Mouse (Mus musculus): ENCODE results near the gene Cldnd1. TPM values are rescaled to one million over a fixed set of nuclear protein-coding genes. Genes with fewer than 3 reads are reported as not detected.

The Cldnd1 gene
- 10 to 100 TPM; 48.7 to 51.0 TPM for total RNA-seq (2021)
- long read RNA-seq, experiment 1, transcript Cldnd1-201 (5 exons, 2,147 nt), result major isoform, 54 of 63 reads
- long read RNA-seq, experiment 1, partial matches to known transcripts, result 0 of 63 reads
- long read RNA-seq, experiment 1, other reads (novel, unspliced or antisense), result 7 of 63 reads
- long read RNA-seq, experiment 2, transcript Cldnd1-201 (5 exons, 2,147 nt), result major isoform, 29 of 39 reads
- long read RNA-seq, experiment 2, partial matches to known transcripts, result 5 of 39 reads
- long read RNA-seq, experiment 2, other reads (novel, unspliced or antisense), result 4 of 39 reads

DNA sequence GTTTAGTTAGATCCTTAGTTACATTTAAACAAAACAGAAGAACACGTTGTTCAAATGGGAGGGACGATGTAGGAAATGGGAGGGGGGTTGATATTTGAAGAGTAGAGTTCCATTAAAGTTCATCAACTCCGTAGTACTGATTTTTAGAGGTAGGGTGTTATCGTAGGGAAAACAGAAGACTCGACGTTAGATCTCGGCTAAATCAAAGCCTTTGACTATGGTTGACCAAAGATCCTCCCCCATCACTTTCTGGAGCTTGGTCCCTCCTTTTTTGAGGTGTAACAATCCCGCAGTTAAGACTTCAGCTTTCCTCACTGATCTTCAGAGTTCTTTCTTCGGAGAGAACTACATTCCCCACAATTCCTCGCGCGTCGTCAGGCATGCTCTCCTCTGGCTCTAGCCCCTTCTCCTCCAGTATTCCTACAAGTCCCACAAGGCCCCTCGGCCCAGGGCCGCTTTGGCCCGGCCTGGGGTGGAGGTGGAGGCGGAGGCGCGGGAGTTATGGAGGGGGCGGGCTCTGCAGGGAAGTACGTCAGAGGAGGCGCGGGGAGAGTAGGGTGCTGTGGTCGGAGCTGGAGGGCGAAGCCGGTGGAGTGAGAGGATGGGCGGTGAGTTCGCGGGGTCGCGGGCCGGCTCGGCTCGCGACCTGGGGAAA lies at the start of gene Cldnd1:
Gene Cldnd1, plus strand, starts transcription at position 434 of the 655 bp plus-strand sequence.
- peak; percentile 94 to 98 for DNase-seq

DNA sequence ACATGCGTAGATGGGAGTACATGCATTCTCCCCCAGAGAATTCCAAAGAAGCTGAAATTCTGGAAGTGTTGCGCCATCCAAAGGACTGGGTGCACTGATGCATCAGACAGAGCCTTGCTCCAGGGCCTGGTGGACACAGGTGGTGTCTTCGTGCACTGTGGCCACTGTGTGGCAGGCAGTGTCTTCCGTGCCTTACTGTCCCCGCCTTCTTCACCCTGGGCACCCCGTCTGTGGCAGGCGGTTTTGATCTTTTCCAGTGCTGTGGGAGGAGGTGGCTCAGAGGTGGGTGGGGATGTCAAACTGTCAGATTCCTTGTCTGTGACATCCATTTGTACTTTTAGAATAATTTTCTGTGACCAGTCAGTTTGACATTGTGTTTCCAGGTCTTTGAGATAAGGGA lies 49.0 kb upstream of the Cldnd1 start:
- no peak for DNase-seq

DNA sequence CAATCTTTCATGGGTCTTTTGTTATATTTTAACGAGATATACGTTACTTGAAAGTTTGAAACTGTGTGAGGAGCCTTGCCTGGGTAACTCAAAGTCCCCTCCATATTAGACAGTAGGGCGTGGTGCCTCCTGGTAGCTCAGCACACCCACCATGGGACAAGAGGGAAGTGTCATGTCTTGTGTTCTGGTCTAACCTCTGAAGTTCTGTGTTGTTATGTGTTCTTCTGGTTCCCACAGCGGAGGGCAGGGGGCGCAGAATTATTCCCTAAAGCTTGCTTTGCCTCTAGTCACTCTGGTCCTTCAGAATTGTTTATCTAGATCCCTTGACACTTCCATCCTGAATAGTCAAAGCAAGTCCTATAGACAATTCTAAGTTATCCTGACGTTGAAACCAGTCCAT lies 45.7 kb upstream of the Cldnd1 start:
- DNase-seq, result no peak

DNA sequence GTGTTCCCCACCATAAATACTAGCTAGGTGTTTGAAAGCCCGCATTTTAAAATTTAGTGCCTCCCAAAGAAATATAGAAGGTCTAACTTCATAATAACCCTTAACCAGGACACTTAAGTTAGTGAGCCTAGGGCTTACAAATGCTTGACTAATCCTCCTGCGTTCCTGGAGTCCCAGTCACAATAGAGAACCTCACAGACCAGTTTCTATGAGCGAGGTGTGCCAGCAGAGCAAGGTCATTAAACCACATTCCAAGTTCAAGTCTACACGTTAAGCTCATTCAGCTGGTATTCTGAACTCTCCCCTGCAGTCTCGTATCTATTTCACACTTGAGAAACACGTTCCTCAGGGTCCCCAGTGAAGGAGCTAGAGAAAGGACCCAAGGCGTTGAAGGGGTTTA lies 44.8 kb upstream of the Cldnd1 start:
- DNase-seq, result no peak

DNA sequence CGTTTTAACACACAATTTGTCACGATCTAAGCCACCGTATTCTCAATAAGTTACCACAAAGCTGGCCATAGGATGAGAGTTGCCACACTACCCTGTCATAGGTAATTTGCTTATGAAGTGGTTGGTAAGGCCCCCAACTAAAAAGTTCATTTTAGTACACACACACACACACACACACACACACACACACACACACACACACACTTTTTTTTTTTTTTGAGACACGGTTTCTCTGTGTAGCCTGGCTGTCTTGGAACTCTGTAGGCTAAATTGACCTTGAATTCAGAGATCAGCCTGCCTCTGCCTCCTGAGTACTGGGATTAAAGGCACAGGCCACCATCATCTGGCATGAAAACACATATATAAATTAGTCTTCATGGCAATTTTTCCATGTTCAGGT lies 43.8 kb upstream of the Cldnd1 start:
- no peak for DNase-seq

DNA sequence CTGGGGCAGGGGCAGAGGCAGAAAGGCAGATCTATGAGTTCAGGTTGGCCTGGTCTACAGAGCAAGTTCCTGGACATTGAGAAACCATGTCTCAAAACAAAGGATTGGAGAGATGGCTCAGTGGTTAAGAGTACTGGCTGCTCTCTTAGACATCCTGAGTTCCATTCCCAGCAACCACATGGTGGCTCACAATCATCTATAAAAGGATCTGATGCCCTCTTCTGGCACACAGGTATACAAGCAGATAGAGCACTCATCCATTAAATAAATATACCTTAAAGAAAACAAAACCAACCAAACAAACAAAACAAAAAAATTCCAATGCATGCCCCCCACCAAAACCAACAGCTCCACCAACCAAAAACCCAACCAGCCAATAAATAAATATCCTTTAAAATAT lies 43.2 kb upstream of the Cldnd1 start:
- no peak for DNase-seq

DNA sequence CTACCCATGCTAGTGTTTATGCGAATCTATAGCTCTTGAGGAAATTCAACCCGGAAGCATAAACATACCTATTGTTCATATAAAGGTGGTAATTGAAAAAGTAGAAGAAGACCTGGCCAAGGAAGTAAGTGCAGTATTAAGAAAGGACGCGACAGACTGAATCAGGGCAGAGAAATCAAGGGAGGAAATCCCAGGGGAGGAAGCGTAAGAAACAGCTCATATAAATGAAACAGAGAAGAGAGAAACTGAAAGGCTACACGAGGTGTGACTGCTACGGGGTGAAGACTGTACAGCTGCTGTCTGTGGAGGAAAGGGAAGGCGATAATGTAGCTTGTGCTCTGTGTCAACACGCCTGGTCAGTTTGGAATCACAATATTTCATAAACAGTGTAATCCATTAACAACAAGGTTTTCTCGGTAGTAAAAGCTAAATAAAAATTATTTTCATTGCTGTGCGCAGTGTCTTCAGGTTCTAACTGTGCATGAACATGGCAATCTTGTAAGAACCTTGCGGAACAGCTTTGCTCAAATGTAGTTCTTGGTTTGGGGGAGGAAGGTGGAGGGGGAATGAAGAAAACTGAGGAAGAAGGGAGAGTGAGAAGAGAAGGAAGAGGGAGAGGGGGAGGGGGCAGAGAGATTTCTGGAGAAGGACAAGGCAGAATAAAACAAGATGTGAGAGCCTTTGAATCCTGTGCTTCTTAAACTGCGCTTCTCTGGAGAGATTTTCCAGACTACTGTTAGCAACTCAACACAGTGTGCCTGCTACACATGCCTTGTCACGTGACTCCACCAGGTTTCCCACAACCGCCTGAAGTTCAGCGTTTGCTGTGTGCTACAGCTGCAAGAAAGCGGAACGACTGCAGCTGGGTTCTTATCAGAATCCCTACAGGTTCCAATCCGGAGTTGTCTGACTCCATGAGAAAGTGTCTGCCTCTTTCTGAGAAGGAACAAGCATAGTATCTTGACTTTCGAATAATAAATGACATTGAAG lies 41.9 kb upstream of the Cldnd1 start:
- peak; percentile 40 to 47 for DNase-seq

DNA sequence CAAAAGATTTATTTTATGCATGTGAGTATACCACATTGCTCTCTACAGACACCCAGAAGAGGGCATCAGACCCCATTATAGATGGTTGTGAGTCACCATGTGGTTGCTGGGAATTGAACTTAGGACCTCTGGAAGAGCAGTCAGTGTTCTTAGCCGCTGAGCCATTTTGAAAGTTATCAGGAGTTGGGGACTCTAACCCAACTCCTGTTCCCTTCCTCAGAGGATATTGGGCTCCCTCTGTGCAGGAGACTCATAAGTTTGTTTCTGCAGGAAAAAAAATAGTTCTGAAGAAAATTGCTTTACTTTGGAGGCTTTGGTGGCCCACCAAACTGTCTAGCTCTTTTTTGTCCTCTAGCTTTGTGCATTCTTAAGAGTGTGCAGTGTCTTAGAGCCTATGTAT lies 39.2 kb upstream of the Cldnd1 start:
- no peak for DNase-seq

DNA sequence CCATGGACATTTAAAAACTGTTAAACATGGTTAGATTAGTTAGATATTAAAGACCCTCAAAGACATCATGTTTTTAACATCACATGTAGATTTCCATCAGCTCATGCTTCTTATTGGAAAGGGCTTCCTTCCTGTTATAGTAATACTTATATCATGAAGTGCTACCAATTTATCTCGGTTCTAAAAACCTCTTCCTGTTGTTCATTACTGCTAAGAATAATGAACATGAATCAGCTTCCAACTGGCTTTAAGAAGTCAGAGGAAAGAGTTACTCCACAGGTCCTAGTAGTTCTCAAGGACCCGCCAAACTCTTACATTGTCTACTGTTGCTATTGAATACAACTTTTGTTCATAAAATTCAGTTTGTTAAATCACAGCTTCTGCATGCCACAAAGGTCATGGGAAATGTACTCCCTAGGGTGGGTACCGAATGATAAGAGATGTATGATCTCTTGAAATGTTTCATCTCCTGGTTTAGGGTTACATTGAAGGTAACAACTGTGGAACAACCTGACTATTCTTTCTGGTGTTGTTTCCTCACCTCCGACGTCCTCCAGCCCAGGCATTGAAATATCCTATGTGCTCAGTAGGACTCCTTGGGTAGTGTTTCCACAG lies 38.0 kb upstream of the Cldnd1 start:
- DNase-seq, result no peak

DNA sequence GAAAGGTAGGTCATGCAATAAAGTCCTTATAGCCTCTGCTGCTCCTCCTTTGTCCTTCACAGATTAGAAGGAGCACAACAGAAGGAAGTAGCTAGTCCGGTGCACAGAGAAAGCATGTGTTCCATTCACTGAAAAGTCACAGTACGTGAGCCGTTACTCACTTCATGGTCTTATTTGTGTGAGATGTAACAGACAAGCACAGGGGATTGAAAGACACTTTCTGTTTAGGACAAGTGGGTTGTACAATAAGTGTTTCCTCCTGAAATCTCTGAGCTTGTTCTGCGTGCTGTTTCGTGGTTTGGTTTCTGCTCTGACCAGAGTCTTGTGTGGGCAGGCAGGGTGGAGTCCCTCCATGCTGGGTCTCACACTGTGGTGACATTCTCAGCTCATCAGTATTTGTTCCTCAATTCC lies 37.4 kb upstream of the Cldnd1 start:
- DNase-seq, result no peak

DNA sequence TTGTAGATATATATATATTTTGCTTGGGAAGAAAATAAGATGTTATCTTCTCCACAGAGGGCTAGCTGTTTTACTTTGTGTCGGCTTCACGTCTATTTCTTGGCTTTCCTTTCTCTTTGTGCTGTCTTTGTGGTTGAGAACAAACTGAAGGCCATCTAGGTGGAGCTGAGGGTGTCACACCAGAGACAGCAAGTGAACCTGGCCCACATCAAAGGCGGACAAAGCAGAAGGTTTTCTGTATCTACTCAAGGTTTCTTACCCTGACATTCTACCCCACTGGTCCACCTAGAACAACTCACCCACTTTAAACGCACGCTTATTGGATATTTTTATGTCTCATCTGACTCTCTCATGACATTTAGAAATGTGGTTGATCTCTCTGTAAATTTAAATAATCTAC lies 33.6 kb upstream of the Cldnd1 start:
- no peak for DNase-seq

DNA sequence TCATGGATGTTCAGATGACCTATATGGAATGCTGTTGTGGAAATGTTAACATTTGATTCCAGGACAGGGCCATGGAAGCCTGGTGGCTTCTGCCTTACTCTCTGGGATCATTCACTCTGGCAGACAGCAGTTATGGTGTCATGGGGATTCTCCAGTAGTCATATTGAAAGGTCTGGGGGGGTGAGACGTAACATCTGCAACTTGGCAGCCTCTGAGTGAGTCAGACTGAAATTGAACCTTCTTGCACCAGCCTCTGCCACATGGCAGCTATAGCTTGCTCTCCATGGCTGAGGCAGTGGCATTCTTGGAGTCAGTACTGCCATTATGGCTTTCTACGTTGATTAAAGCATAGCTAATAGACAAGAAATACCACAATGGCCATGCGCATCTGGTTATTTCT lies 30.9 kb upstream of the Cldnd1 start:
- DNase-seq, result no peak

DNA sequence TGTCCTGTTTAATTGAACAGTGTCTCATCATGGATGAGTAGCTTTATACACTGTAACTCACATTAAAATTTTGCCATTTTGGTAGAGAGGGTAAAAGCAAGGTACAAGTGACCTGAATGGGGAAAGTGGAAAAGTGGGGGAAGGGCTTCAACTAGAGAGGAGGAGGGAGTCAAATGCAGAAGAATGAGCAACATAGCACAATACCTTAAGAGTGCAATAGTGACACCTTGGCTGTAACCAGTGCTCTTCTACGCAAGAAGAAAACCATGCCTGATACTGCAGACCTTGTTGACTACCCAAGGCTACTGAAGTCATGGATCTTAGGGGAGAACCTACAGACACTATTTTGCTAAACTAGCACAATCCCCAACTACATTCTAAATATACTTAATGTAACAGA lies 30.4 kb upstream of the Cldnd1 start:
- DNase-seq, result no peak

DNA sequence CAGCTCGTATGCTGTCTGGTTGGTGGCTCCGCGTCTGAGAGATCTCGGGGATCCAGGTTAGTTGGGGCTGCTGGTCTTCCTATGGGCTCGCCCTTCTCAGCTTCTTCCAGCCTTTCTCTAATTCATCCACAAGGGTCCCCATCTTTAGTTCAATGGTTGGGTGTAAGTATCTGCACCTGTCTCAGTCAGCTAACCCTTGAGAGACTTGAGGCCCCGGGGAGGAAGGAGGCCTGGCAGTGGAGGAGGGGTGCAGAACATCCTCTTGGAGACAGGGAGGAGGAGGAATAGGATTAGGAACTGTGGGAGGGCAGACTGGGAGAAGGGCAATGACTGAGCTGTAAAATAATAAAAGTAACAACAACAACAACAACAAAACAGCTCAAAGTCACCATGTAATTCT lies 27.5 kb upstream of the Cldnd1 start:
- no peak for DNase-seq

DNA sequence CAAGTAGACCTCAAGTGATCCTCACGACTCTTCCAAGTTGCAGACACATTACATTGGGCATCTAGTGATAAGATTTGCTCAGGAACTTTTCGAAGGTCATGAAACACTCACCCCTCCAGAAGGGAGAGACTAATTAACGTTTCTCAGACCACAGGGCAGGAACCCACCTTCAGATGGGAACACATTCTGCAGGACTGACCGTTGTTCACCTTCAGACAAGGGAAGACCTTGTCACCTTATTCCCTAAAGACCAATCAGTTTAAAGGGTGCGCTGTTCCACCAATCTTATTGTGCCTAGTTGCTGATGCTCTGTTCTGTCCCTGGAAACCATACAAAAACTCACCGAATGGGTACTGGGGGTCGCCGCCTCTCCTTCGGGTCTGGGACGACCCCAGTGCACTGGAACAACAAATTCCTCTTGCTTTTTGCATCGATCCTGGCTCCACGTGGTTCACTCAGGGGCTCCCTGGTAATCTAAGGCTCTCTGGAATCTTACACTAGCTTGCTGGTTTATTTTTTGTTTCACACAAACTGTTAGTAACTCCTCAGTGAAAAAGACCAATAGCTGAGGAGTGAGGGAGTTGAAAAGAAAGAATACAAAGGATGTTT lies 26.8 kb upstream of the Cldnd1 start:
- no peak for DNase-seq

DNA sequence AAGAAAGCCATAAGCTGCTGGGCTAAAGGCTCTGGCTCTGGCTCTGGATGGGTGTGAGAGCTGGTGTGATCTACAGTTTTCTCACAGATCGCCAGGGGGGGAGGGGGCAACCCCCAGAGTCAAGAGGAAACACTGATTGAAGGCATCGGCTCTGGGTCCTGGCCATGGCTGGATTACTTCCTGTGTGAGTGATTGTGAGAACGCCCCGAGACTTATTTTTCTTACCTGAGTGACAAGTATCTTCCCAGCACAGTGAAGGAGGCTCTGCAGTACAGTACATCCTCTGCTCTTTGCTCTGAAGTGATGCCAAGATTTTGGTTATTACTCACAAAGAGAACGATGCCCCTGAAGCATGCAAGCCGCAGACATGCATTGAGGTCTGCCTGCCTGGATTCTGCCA lies 25.9 kb upstream of the Cldnd1 start:
- DNase-seq, result no peak

DNA sequence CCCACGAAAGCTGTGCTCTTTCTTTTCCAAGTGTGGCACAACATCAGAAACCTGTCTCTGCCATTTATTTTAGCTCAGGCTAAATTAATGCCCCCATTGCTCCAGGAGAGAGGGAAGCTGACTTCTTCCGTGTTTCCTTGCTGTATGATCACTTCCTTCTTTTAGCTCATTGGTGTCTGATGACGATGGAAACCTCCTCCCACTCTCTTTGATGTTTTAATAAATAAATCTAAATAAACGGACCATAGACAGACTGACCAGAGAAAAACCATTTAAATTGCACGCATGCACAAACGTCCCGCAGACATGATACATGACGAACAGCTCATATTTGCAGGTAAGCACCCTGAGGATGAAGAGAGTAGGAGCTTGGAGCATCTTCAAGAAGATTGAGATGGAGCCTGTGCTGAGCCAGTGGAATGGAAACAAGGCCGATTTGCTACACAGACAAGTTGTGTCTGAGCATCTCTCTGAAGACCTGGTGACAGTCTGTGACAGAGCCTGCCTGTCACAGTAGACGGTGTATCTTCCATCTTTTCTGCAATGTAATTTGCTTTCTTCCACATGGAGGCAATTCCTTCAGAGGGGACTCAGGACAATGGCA lies 25.3 kb upstream of the Cldnd1 start:
- no peak for DNase-seq

DNA sequence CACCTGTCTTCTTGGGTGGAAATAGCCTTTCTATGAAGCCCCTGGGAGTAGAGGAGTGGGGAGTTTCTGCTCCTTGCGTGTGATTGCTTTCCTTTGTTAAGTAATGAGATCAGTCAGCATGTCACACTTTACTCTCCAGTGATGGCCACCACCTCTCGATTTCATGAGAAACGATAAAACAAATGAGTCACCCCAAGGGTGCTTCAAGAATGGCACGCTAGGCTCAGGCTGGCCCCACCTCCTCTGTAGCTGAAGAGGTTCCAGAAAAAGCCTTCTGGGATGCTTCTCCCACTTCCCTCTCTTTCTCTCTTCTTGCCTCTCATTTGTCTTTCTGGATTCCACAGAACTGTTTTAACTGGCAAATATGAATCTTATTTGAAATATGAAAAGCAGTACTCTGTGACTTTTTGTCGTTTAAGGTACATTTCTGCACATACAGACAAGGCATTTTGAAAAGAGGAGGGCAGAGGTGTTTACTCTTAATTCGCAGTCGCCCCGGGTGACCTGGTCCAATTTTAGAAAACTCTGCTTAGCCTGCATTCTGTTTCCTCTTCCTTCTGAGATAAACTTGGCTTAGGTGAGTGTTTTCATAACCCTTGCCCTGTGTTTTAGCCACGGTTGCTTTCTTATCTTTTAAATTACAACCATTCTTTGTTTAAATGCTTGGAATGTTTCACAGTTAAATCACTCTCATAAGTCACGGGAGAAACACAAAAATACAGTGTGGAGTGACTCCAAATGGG lies 24.2 kb upstream of the Cldnd1 start:
- peak; percentile 41 to 52 for DNase-seq

DNA sequence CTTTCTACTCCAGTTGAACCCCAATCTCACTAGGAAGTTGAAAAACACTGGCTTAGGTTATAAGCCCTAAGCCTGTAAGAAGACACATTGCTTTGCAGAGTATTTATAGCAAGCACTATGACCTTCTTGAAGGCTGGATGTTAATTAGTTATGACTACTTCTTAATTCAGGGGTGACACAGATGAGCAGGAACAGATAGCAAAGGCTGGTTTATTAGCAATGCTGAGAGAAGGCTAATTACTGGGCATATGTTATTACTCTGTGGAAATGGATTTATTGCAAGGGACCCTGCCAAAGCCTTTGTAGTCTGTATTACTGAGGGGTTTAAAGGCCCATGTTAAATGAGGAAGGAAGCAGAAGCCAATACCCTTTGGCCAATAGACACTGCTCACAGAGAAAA lies 22.7 kb upstream of the Cldnd1 start:
- no peak for DNase-seq

DNA sequence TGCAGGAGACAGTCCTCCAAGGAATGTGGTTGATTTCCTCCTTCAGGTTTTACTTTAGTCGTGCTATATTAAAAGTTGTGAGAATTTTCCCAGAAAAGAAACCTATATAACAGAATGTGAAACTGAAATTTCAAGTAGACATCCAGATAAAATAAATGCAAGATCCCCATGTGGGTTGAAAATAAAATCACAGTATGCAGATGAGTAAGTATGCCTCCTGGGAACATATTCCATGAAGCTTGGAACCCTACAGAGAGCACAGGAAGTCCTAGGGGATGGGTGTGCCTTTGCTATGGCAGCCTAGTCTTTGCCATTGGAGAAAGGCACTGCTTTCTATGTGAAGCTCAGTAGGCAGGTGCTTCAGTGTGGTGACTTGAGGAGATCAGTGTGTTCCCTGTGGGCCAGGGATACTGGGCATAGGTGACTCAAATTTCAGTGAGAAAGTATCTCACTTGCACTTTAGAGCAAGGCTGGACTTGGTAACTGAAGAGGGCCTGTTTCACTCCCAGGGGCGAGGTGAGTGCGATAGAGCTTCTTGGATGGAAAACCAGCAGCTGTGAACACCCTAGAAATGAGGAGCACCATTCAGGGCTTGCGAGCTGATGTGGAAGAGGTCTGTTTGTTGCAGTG lies 20.3 kb upstream of the Cldnd1 start:
- DNase-seq, result no peak
